Mouse (Mus musculus): Measurements from ENCODE around the gene Tmem274. TPM values are rescaled to one million over a fixed set of nuclear protein-coding genes. Genes with fewer than 3 reads are reported as not detected.

Gene Tmem274
- total and polyA plus RNA-seq, 2 experiments = not detected

- Histone ChIP-seq H3K4me3 (ENCODE audit: insufficient read depth, low read depth, low read length) (no peak overlapping the region), H3K9ac (ENCODE audit: low read depth, low read length) (no peak overlapping the region), H3K4me1 (ENCODE audit: control insufficient read depth, insufficient read depth, low read length) (no peaks in the 10 kb centered on the region), H3K27me3 (ENCODE audit: control insufficient read depth, insufficient read depth, low read length) (no peaks in the 10 kb centered on the region), H3K36me3 (ENCODE audit: control insufficient read depth, insufficient read depth, low read length) (no peaks in the 10 kb centered on the region), H3K79me2 (ENCODE audit: control insufficient read depth, insufficient read depth, low read length) (no peaks in the 10 kb centered on the region; the same call in 1 of the 2 replicates), H3K27ac (replicated peaks; ENCODE audit: insufficient read depth, low read depth, low read length) (no peak overlapping the region)
- WGBS = 88% methylated on average over 15 of the region's 15 CpGs
- no peak for DNase-seq (ENCODE audit: extremely low read depth, low read depth, low spot score)
- no peak for TF ChIP-seq CTCF (IDR thresholded peaks at IDR 0.05; ENCODE audit: low read depth, low read length)
- TF ChIP-seq POLR2A (IDR thresholded peaks at IDR 0.05; ENCODE audit: extremely low read depth, insufficient read depth, low read length) = no peak
Observed at GRCm38 (mm10) chr4:149527621-149528354, 50.6 kb downstream of the Tmem274 start.

GRCm38 (mm10) chr4:149529691-149530090, 52.5 kb downstream of the Tmem274 start:
- H3K27ac ChIP-seq (replicated peaks; ENCODE audit: insufficient read depth, low read depth, low read length) = no peak overlapping the region
- H3K79me2 ChIP-seq (ENCODE audit: control insufficient read depth, insufficient read depth, low read length) = no peaks in the 10 kb centered on the region; the same call in 1 of the 2 replicates
- 77% methylated on average over 6 of the region's 6 CpGs for WGBS
- no peaks in the 10 kb centered on the region for H3K27me3 ChIP-seq (ENCODE audit: control insufficient read depth, insufficient read depth, low read length)
- no peaks in the 10 kb centered on the region for H3K36me3 ChIP-seq (ENCODE audit: control insufficient read depth, insufficient read depth, low read length)
- H3K9ac ChIP-seq (ENCODE audit: low read depth, low read length) = no peak overlapping the region
- no peak for DNase-seq (ENCODE audit: extremely low read depth, low read depth, low spot score)
- no peaks in the 10 kb centered on the region for H3K4me1 ChIP-seq (ENCODE audit: control insufficient read depth, insufficient read depth, low read length)
- TF ChIP-seq POLR2A (IDR thresholded peaks at IDR 0.05; ENCODE audit: extremely low read depth, insufficient read depth, low read length) (no peak), CTCF (IDR thresholded peaks at IDR 0.05; ENCODE audit: low read depth, low read length) (no peak)
- H3K4me3 ChIP-seq (ENCODE audit: insufficient read depth, low read depth, low read length) = no peak overlapping the region

Other genes starting within 250 kb of the Tmem274 start
- gene Kif1b, start 169.7 kb upstream of the Tmem274 start, total RNA-seq (2014; rRNA removed) = 74.4 and 94.2 TPM in 2 replicates
- 38.4 and 41.2 TPM in 2 replicates for gene Kif1b, start 169.7 kb upstream of the Tmem274 start, polyA plus RNA-seq (2012; rRNA removed)
- 22.4 and 23.3 TPM in 2 replicates for gene Ube4b, start 50.6 kb upstream of the Tmem274 start, total RNA-seq (2014; rRNA removed)
- 28.2 and 30.0 TPM in 2 replicates for gene Ube4b, start 50.6 kb upstream of the Tmem274 start, polyA plus RNA-seq (2012; rRNA removed)
- not detected in 2 replicates for gene Rbp7, start 22.4 kb upstream of the Tmem274 start, total RNA-seq (2014; rRNA removed)
- gene Rbp7, start 22.4 kb upstream of the Tmem274 start, polyA plus RNA-seq (2012; rRNA removed) = not detected in 2 replicates
- 12.8 and 14.4 TPM in 2 replicates for gene Nmnat1, start 7.8 kb downstream of the Tmem274 start, total RNA-seq (2014; rRNA removed)
- gene Nmnat1, start 7.8 kb downstream of the Tmem274 start, polyA plus RNA-seq (2012; rRNA removed) = 17.4 and 19.8 TPM in 2 replicates
- gene Lzic, start 7.9 kb downstream of the Tmem274 start, total RNA-seq (2014; rRNA removed) = 5.3 and 5.6 TPM in 2 replicates
- gene Lzic, start 7.9 kb downstream of the Tmem274 start, polyA plus RNA-seq (2012; rRNA removed) = 3.5 and 5.7 TPM in 2 replicates
- gene Ctnnbip1, start 40.9 kb downstream of the Tmem274 start, total RNA-seq (2014; rRNA removed) = 4.9 and 6.6 TPM in 2 replicates
- gene Ctnnbip1, start 40.9 kb downstream of the Tmem274 start, polyA plus RNA-seq (2012; rRNA removed) = 9.7 and 9.9 TPM in 2 replicates
- 2.3 and 2.8 TPM in 2 replicates for gene Clstn1, start 109.1 kb downstream of the Tmem274 start, total RNA-seq (2014; rRNA removed)
- gene Clstn1, start 109.1 kb downstream of the Tmem274 start, polyA plus RNA-seq (2012; rRNA removed) = 1.4 and 1.5 TPM in 2 replicates
- 2.3 and 3.0 TPM in 2 replicates for gene Pik3cd, start 225.2 kb downstream of the Tmem274 start, total RNA-seq (2014; rRNA removed)
- gene Pik3cd, start 225.2 kb downstream of the Tmem274 start, polyA plus RNA-seq (2012; rRNA removed) = 1.6 and 2.2 TPM in 2 replicates